Mouse (Mus musculus) ovary, postnatal 36 days (tissue): ENCODE measurements around the gene Krtap5-5.
"Not testable (repeated sequence)": the region's sequence is repeated elsewhere in the genome, so short reads cannot be mapped to it uniquely, and the experiment has no call there.

Source experiments
- DNase-seq: peaks from one replicate; pipeline ENCODE4 v3.0.0; 2022; ENCODE audit warnings: low spot score, mixed read lengths

The Krtap5-5 gene

DNA sequence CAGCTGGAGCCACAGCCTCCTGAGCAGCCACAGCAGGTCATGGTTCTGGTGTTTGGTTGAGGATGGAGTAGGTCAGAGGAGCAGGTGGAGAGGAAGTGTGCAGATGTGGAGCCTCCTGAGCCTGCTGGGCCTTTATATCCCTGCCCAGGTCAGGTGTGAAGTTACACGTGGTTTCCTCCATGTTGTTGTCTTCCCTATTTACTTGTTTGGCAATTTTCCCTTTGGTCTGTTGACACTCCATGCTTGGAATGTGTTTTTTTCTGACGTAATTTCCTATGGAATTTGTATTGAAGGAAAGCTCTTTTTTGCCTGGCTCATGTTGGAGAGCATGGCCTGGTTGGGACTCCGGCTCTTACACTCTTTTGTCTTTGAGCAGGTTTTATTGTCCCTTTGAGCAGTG, at the start of gene Krtap5-5:
Krtap5-5 (minus strand) TSS at position 101 of the 400 bp plus-strand sequence.
- not testable (repeated sequence) for DNase-seq

DNA sequence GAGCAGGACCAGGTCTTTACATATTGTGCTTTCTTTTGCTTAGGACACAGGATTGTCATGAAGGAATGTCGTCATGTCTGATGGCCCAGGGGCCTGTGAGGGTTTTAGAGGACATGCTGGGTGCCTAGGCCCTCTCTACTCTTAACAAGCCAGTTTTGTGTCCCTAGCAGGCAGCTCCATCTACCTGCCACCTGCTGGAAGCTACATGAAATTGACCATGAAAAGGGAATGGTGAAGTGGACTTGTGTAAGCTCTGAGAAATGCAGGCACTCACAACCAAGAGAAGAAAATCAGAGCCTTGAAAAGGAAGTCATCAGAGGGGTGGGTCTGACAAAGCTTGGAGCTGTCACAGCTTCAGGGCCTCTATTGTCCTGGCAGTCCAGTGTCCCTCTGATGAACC, 49.5 kb upstream of the Krtap5-5 start:
- DNase-seq = not testable (repeated sequence)

DNA sequence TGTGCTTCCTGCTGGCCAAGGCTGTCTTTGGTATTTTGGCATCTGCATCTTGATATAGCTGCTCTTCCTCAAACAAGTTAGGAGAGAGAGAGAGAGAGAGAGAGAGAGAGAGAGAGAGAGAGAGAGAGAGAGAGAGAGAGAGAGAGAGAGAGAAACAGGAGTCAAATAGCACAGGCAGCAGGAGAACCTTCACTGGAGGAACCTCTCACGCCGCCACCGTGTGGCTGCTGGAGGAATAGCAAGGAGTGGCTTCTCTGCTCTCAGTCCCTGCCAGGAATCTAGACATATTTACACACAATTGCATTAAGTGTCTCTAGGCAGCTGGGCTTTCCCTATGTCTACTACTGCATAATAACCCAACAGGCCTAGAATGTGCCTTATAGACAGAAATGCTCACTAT, 48.4 kb upstream of the Krtap5-5 start:
- DNase-seq = peak; percentile 68

DNA sequence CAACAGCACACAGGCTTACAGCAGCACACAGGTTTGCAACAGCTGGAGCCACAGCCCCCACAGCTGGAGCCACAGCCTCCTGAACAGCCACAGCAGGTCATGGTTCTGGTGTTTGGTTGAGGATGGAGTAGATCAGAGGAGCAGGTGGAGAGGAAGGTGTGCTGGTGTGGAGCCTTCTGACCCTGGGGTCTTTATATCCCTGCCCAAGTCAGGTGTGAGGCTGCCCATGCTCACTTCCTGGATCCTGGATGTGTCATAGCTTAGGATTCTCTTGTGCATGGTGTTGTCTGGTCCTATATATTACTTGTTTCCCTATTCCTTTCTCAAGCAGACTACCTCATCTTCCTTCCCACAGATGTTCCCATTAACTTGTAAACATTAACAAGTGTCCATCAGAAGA, 44.5 kb upstream of the Krtap5-5 start, which contains the start of gene Gm4559:
Gm4559 (minus strand) TSS at position 101 of the 400 bp plus-strand sequence.
- DNase-seq = not testable (repeated sequence)

DNA sequence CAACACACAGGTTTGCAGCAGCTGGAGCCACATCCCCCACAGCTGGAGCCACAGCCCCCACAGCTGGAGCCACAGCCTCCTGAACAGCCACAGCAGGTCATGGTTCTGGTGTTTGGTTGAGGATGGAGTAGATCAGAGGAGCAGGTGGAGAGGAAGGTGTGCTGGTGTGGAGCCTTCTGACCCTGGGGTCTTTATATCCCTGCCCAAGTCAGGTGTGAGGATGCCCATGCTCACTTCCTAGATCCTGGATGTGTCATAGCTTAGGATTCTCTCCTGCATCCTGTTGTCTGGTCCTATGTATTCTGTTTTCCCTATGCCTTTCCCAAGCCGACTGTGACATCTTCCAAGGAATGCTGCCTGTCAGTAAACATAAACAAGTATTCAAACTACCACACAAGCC, 28.5 kb upstream of the Krtap5-5 start, which contains the start of gene Gm2431:
Gm2431 (minus strand) TSS at position 101 of the 400 bp plus-strand sequence.
- not testable (repeated sequence) for DNase-seq

DNA sequence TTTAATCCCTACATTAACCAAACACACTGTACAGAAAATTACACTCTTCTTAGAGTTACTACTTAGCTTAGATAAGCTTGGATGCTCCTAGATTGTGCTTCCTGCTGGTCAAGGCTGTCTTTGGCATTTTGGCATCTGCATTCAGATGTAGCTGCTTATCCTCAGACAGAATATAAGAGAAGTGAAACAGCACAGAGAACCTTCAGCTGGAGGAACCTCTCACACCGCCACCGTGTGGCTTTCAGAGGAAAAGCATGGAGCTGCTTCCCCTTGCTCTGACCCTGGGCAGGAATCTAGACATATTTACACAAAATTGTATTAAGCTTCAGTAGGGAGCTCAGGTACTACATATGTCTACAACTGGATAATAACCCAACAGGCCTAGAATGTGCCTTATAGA, 25.7 kb upstream of the Krtap5-5 start:
- peak; percentile 36 for DNase-seq

DNA sequence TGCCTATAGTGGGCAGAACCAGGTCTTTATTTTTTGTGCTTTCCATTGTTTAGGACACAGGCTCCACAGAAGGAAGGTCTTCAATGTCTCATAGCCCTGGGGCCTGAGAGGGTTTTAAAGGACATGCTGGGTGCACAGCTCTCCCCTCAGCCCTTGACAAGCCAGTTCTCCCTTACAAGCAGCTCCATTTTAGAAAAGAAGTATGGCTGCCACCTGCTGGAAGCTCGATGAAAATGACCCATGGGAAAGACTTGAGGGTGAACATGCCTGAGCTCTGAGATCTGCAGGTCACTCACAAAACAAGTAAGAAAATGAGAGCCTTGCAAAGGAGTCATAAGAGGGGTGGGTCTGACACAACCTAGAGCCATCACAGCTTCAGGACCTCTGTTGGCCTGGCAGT, 20.1 kb upstream of the Krtap5-5 start:
- peak; percentile 18 for DNase-seq

DNA sequence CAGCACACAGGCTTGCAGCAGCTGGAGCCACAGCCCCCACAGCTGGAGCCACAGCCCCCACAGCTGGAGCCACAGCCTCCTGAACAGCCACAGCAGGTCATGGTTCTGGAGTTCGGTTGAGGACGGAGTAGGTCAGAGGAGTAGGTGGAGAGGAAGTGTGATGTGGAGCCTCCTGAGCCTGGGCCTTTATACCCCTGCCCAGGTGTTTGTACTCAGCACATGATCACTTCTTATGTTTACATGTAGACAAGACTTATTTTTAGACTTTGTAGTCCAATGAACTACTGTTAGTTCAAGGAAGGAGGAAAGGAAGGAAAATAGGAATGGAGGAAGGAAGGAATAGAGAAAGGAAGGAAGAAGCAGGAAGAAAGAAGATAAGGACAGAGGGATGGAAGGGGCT, 11.2 kb upstream of the Krtap5-5 start, which contains the start of gene Gm40460:
Gm40460 (minus strand) TSS at position 101 of the 400 bp plus-strand sequence.
- DNase-seq = no peak

DNA sequence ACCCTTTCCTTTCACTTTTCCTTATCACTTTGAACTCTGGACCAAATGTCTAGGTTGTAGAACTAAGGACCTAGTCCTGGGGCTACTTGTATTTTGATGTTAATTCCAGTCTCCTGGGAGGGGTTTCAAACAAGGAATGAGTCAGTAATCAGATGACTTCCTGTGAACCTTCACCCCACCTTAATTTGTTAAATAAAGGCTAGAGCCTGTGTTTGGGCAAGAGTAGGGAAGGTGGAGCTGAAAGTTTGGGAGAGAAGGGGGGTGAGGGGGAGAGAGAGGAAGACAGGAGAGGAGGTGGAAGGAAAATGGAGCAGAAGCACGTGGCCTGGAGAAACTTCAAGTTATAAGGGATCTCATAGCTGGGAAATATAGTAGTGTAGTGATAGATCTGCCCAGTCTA, 1.8 kb upstream of the Krtap5-5 start:
- DNase-seq = no peak

DNA sequence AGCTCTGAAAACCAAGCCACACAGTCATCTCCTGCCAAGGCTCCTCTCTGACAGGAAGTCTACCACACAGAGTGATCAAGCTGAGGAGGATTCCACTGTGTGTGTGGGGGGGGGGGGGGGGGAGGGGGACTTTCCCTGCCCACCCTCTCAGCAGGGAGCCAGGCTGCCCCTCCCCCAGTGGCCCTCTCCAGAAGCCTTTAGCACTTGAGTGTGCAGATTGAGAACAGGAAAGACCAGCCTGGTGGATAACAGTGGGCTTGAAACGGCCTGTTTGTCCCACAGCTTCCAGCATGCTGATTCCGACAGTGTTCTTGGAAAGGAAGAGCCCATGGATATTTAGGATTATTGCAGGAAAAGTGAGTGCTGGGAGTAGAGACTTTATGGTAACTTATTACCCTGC, 5.3 kb downstream of the Krtap5-5 start:
- DNase-seq = no peak

DNA sequence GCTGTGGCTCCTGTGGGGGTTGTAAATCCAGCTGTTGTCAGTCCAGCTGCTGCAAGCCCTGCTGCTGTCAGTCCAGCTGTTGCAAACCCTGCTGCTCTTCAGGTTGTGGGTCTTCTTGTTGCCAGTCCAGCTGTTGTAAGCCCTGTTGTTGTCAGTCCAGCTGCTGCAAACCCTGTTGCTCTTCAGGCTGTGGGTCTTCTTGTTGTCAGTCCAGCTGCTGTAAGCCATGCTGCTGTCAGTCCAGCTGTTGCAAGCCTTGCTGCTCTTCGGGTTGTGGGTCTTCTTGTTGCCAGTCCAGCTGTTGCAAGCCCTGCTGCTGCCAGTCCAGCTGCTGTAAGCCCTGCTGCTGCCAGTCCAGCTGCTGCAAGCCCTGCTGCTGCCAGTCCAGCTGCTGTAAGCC, 17.6 kb downstream of the Krtap5-5 start:
- DNase-seq = not testable (repeated sequence)

DNA sequence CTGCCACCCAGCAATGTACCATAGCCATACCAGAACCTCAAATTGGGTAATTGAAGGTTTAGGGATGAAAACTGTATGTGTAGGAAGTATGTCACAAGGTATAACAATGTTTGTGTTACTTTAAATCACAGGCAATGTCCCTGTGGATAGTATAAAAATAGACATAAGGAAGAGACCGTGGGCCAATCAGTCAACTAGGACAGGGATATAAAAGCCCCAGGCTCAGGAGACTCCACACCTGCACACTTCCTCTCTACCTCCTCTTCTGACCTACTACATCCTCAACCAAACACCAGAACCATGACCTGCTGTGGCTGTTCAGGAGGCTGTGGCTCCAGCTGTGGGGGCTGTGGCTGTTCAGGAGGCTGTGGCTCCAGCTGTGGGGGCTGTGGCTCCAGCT, 18.2 kb downstream of the Krtap5-5 start, which contains the start of gene Gm7579:
Gm7579 (plus strand) TSS at position 301 of the 400 bp plus-strand sequence.
- no peak for DNase-seq

DNA sequence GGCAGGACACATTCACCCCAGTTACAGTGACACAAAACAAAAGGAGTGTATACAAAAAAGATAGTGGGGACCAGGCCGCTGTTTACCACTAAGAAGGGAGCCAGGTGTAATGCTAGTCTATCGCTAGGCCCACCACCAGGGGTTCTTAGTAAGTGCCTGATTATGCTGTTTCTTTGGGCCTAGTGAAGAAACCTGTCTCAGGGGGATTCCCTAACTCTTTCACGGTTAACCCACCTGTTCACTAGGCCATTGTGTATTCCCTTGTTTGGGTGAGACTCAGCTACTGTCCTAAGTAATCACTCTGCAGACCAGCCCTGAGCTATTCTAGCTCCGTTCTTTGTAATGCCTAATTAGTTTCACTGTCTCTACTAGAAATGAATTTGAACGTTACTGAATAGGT, 22.9 kb downstream of the Krtap5-5 start:
- not testable (repeated sequence) for DNase-seq

DNA sequence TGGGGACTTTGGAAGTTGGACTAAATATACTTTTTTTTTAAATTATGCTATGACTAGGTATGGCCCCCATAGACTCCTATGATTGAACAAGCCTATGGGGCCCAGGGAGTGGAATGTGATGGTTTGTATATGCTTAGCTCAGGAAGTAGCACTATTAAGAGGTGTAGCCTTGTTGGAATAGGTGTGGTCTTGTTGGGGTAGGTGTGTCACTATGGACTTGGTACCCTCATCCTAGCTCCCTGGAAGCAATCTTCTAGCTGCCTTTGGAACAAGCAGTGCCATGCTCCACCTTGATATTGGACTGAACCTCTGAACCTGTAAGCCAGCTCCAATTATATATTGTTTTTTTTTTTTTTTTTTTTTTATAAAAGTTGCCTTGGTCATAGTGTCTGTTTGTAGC, 24.3 kb downstream of the Krtap5-5 start:
- no peak for DNase-seq

DNA sequence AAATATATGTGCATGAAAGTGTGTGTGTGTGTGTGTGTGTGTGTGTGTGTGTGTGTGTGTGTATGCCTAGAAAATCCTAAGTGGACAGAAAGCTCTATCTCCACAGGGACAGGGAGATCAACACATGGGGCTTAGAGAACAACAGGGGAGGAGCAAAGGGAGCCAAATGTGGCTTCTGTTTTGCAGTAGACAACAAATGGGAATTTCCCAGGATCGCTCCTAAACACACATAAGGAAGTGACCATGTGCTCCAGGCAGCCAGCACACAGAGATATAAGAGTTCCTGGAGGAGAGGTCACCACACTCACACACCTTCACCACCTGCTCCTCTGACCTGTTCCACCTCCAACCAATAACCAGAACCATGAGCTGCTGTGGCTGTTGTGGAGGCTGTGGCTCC, 28.7 kb downstream of the Krtap5-5 start, which contains the start of gene Krtap5-3:
Krtap5-3 (plus strand) TSS at position 301 of the 400 bp plus-strand sequence.
- no peak for DNase-seq

DNA sequence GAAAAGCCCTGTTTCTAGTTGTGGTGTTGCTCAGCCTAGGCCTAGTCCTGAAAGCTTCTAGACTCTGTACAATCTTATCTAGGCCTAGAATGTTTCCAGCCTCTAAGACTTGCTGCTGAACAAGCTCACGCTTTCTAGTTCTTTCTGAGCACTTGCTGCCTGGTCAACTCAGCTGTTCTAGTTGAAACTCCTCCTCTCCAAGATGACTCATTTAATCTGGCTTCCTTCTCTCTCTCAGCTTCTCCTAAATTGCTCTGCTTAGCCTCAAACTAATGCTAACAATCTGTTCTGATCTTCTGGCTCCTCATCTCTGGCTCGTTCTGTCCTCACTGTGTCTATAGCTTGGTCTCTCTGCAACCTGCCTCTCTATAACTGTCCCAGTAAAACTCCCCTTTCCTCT, 31.0 kb downstream of the Krtap5-5 start:
- DNase-seq = no peak

DNA sequence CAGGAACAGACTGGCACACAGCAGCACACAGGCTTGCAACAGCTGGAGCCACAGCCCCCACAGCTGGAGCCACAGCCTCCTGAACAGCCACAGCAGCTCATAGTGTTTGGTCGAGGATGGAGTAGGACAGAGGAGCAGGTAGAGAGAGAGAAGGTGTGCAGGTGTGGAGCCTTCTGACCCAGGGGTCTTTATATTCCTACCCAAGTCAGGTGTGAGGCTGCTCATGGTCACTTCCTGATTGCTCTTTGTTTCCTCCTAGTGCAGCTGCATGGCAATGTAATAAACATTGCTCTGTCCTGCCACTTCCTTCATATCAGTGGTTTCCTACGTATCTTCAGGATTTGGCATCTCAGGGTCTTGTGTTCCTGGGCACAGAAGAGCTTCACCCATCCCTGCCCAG, 39.5 kb downstream of the Krtap5-5 start, which contains the start of gene Gm10153:
Gm10153 (minus strand) TSS at position 101 of the 400 bp plus-strand sequence.
- DNase-seq = no peak

DNA sequence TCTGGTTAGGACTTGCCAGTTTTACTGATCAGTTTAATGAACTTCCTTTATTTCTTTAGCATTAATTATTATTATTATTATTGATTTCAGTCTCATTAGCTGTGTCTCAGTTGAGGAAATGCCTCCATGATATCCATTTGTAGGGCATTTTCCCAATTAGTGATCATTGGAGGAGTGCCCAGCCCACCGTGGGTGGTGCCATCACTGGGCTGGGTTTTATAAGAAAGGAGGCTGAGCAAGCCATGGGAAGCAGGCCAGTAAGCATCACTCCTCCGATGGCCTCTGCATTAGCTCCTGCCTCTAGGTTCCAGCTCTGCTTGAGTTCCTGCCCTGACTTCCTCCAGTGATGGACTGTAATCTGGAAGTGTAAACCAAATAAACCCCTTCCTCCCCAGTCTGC, 41.6 kb downstream of the Krtap5-5 start:
- no peak for DNase-seq

DNA sequence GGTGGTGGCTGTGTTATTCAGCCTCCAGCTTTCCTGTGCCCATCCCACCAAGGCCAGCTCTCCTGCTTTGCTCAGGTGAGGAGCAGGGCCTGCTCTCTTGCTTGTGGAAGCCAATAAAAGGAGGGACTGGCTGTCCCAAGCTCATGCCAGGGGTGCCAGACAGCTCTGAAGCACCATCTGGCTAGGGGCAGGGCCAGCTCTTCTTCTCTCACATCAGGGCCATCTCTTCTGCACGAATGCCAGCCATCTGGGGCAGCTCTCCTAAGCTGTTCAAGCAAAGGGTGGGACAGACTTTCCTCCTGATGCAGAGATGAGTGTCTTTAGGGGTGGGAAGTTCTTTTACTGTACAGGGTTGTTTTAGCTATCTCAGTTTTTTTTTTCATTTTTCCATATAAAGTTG, 48.8 kb downstream of the Krtap5-5 start:
- DNase-seq = no peak
